Mouse (Mus musculus): ENCODE measurements around the gene Vps13d.

The Vps13d gene

GRCm38 (mm10) chr4:144969030-144969429, 225.8 kb downstream of the Vps13d start:
- ChIA-PET CTCF (interaction anchor here in 1 of 4 experiments (1.3 kb wide), 1 partner anchor 79 kb away, joined by 3 read pairs; no protein-coding TSS in a partner anchor), POLR2A (no interaction called here)

- ChIA-PET CTCF (interaction anchor here in 2 of 4 experiments (0.6 to 1.3 kb wide), 2 partner anchors 74 to 78 kb away, joined by 3 to 4 read pairs; no protein-coding TSS in a partner anchor), POLR2A (interaction anchor here in 1 of 4 experiments (0.9 kb wide), 1 partner anchor 76 kb away, joined by 3 read pairs; the partner anchor contains the start of gene Dhrs3)
Measured at GRCm38 (mm10) chr4:144968371-144968770, 226.4 kb downstream of the Vps13d start.

- ChIA-PET CTCF (no interaction called here), POLR2A (no interaction called here)
Measured at GRCm38 (mm10) chr4:144965255-144965654, 229.6 kb downstream of the Vps13d start.

GRCm38 (mm10) chr4:144961696-144962095, 233.1 kb downstream of the Vps13d start:
- ChIA-PET POLR2A (interaction anchor here in 1 of 4 experiments (1.5 kb wide), 1 partner anchor 44 kb away, joined by 3 read pairs; no protein-coding TSS in a partner anchor), CTCF (no interaction called here)

GRCm38 (mm10) chr4:144961232-144961631, 233.6 kb downstream of the Vps13d start:
- POLR2A ChIA-PET, result no interaction called here
- CTCF ChIA-PET, result no interaction called here

- ChIA-PET CTCF (no interaction called here), POLR2A (no interaction called here)
Measured at GRCm38 (mm10) chr4:144960188-144960904, 234.5 kb downstream of the Vps13d start.

GRCm38 (mm10) chr4:144957721-144958120, 237.1 kb downstream of the Vps13d start:
- ChIA-PET CTCF (no interaction called here), POLR2A (interaction anchor here in 1 of 4 experiments (1.3 kb wide), 1 partner anchor 42 kb away, joined by 4 read pairs; no protein-coding TSS in a partner anchor)

- POLR2A ChIA-PET, result interaction anchor here in 2 of 4 experiments (0.6 to 1.5 kb wide), 4 partner anchors 15 to 49 kb away, joined by 3 to 4 read pairs (median 3); no protein-coding TSS in a partner anchor
- CTCF ChIA-PET, result no interaction called here
Measured at GRCm38 (mm10) chr4:144957186-144957585, 237.6 kb downstream of the Vps13d start.

GRCm38 (mm10) chr4:144956293-144956692, 238.5 kb downstream of the Vps13d start:
- POLR2A ChIA-PET, result interaction anchor here in 1 of 4 experiments (1.5 kb wide), 1 partner anchor 14 kb away, joined by 3 read pairs; no protein-coding TSS in a partner anchor
- CTCF ChIA-PET, result no interaction called here

- ChIA-PET POLR2A (interaction anchor here in 1 of 4 experiments (1.5 kb wide), 1 partner anchor 14 kb away, joined by 3 read pairs; no protein-coding TSS in a partner anchor), CTCF (no interaction called here)
Measured at GRCm38 (mm10) chr4:144955863-144956262, 238.9 kb downstream of the Vps13d start.

- POLR2A ChIA-PET, result no interaction called here
- CTCF ChIA-PET, result interaction anchor here in 1 of 4 experiments (1.8 kb wide), 1 partner anchor 63 kb away, joined by 5 read pairs; no protein-coding TSS in a partner anchor
Measured at GRCm38 (mm10) chr4:144953421-144953820, 241.4 kb downstream of the Vps13d start.

- ChIA-PET POLR2A (interaction anchor here in 1 of 4 experiments (0.6 kb wide), 1 partner anchor 226 kb away, joined by 3 read pairs; no protein-coding TSS in a partner anchor), CTCF (no interaction called here)
Measured at GRCm38 (mm10) chr4:144951859-144952258, 242.9 kb downstream of the Vps13d start.

GRCm38 (mm10) chr4:144950883-144951282, 243.9 kb downstream of the Vps13d start:
- POLR2A ChIA-PET, result no interaction called here
- CTCF ChIA-PET, result no interaction called here

- POLR2A ChIA-PET, result no interaction called here
- CTCF ChIA-PET, result interaction anchor here in 2 of 4 experiments (0.6 to 1.5 kb wide), 2 partner anchors 33 to 270 kb away, joined by 3 read pairs; no protein-coding TSS in a partner anchor
Measured at GRCm38 (mm10) chr4:144950327-144950711, 244.5 kb downstream of the Vps13d start.

GRCm38 (mm10) chr4:144949441-144950326, 245.1 kb downstream of the Vps13d start:
- POLR2A ChIA-PET, result interaction anchor here in 2 of 4 experiments (0.6 kb wide), 2 partner anchors 28 to 55 kb away, joined by 3 read pairs; no protein-coding TSS in a partner anchor
- CTCF ChIA-PET, result interaction anchor here in 3 of 4 experiments (0.6 to 1.5 kb wide), 4 partner anchors 32 to 270 kb away, joined by 3 read pairs; no protein-coding TSS in a partner anchor

- POLR2A ChIA-PET, result interaction anchor here in 1 of 4 experiments (1.1 to 1.8 kb wide), 2 partner anchors 17 to 58 kb away, joined by 3 to 6 read pairs; no protein-coding TSS in a partner anchor
- CTCF ChIA-PET, result interaction anchor here in 1 of 4 experiments (0.8 kb wide), 1 partner anchor 8 kb away, joined by 4 read pairs; no protein-coding TSS in a partner anchor
Measured at GRCm38 (mm10) chr4:144947738-144948390, 246.9 kb downstream of the Vps13d start.

GRCm38 (mm10) chr4:144943273-144943672, 251.5 kb downstream of the Vps13d start:
- CTCF ChIA-PET, result no interaction called here

GRCm38 (mm10) chr4:144942433-144942832, 252.4 kb downstream of the Vps13d start:
- POLR2A ChIA-PET, result interaction anchor here in 1 of 4 experiments (1.0 kb wide), 1 partner anchor 14 kb away, joined by 3 read pairs; no protein-coding TSS in a partner anchor
- CTCF ChIA-PET, result no interaction called here

More at GRCm38 (mm10) chr4:144943273-144943672, 251.5 kb downstream of the Vps13d start:
- POLR2A ChIA-PET, result no interaction called here

Data from embryonic stem cell, embryonic (primary cell).